Mouse (Mus musculus) kidney, adult 2 months (tissue): ENCODE measurements at regions not wholly inside any gene's neighbourhood (a gene's known extent, or its start where the extent isn't known, plus 50 kb on each side); places are given as distances from the start of the nearest gene placed in this dataset.

Experiments used
- DNase-seq: peaks from one replicate; pipeline ENCODE4 v3.0.0; 2021
- H3K27ac ChIP-seq: fragments of 200-500 bp; 2 replicates; pipeline ENCODE4 v1.5.1; 2012; ENCODE audit warnings: low read depth, low read length, control low read depth, inconsistent platforms; ENCODE audit not compliant: insufficient read depth
- H3K27me3 ChIP-seq: fragments of 200-500 bp; replicated peaks from 2 replicates; pipeline ENCODE4 v1.6.1; 2012; ENCODE audit warnings: mild to moderate bottlenecking, moderate library complexity, low read length, inconsistent platforms; ENCODE audit not compliant: control insufficient read depth, insufficient read depth
- H3K36me3 ChIP-seq: fragments of 200-500 bp; 2 replicates; pipeline ENCODE4 v1.6.1; 2012; ENCODE audit warnings: mild to moderate bottlenecking, moderate library complexity, low read length, inconsistent platforms; ENCODE audit not compliant: control insufficient read depth, insufficient read depth
- H3K4me1 ChIP-seq: fragments of 200-500 bp; 2 replicates; pipeline ENCODE4 v1.6.1; 2011; ENCODE audit warnings: low read length; ENCODE audit not compliant: control insufficient read depth, insufficient read depth
- H3K4me3 ChIP-seq: fragments of 200-500 bp; 2 replicates; pipeline ENCODE4 v1.5.1; 2011; ENCODE audit warnings: mild to moderate bottlenecking, low read depth, low read length, control low read depth; ENCODE audit not compliant: insufficient read depth
- CTCF ChIP-seq: fragments of 200-500 bp; conservative IDR thresholded peaks from 2 replicates; pipeline ENCODE4 v1.5.1; 2011; ENCODE audit warnings: low read depth, mild to moderate bottlenecking, control low read depth, low read length, moderate library complexity, mixed read lengths; ENCODE audit not compliant: insufficient read depth, insufficient read length
- POLR2A ChIP-seq: fragments of 200-500 bp; IDR thresholded peaks from one replicate; pipeline ENCODE4 v1.6.1; 2011; ENCODE audit warnings: low read depth, low read length, control low read depth
- WGBS: fragments of 180-500 bp; shearing (Covaris S2); methylation state at CpG from one replicate; pipeline ENCODE4 v1.1.7; 2018; 5-methylcytosine and 5-hydroxymethylcytosine counted together

DNA sequence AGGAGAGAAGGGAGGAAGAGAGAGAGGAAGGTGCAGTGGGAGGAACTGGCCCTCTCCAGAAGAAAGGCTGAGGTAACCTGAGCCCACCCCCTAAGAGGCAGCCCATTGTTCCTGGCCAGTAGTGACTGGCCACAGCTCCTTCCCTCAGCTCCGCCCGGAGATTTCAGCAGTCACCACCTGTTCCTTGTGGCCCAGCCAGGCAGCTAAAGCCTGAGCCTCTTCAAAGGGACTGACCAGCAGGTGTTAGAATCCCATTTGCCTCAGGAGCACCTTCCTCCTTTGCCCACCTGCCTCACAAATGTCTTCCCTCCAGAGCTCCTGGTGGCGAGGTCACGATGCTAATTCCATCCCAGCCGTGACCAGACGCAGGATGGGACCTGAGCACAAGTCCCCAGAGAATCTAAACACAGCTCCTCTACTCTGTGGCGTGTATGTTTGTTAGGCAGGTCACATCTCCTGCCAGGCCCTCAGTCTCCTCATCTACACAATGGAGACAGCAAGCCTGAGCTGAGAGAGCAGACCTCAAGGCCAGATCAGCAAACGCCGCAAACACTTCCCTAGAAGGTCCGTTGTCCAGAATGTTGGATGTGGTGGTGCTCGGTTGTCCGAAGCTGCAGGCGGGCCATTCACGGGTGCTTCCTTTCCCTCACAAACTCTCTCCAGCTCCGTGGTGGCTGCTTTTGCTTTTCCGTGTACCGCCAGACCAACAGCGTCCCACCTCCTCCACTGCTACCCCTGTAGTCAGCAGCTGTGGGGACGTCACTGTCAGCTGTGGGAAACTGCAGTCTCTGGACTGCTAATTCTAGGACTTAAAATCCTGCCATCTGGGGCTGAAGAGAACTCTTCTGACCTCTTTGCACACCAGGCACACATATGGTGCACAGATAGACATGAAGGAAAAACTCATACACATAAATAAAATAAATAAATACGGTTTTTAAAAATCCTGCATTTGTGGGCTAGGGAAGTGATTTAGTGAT is 145.8 kb upstream of the Rad23b start:
- no peaks in the 10 kb centered on the region; the same call in 1 of the 2 replicates for H3K27me3 ChIP-seq
- H3K4me1 ChIP-seq: no peaks in the 10 kb centered on the region
- no peak overlapping the region for H3K4me3 ChIP-seq
- no peak for DNase-seq
- H3K27ac ChIP-seq: no peak overlapping the region
- no peaks in the 10 kb centered on the region for H3K36me3 ChIP-seq
- WGBS: 71% methylated on average over 20 of the region's 20 CpGs
- no peak for TF ChIP-seq POLR2A
- TF ChIP-seq CTCF: no peak

DNA sequence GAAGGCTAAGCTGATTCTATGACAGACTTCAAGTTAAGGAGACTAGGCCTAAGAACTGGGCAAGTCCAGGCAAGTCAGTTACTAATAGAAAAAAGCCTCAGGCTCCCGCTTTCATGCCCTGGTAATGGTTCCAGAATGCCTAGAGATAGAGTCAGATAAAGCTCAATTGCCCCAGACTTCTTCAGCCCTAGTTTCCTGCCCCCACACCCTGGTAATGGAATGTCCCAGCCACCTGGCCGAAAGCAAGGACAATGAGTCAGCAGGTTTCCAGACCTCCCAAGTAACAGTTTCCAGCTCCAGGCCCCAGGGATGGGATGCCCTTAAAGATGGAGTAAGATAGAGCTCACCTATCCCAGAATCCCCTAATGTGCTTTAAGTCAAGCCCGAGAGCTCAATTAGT is 143.6 kb upstream of the Rad23b start:
- H3K36me3 ChIP-seq: no peaks in the 10 kb centered on the region
- no peak for TF ChIP-seq CTCF
- no peak for TF ChIP-seq POLR2A
- DNase-seq: no peak
- WGBS: 95% methylated on average over 3 of the region's 3 CpGs
- no peaks in the 10 kb centered on the region; the same call in 1 of the 2 replicates for H3K27me3 ChIP-seq
- no peaks in the 10 kb centered on the region for H3K4me1 ChIP-seq
- H3K4me3 ChIP-seq: no peak overlapping the region
- H3K27ac ChIP-seq: no peak overlapping the region

DNA sequence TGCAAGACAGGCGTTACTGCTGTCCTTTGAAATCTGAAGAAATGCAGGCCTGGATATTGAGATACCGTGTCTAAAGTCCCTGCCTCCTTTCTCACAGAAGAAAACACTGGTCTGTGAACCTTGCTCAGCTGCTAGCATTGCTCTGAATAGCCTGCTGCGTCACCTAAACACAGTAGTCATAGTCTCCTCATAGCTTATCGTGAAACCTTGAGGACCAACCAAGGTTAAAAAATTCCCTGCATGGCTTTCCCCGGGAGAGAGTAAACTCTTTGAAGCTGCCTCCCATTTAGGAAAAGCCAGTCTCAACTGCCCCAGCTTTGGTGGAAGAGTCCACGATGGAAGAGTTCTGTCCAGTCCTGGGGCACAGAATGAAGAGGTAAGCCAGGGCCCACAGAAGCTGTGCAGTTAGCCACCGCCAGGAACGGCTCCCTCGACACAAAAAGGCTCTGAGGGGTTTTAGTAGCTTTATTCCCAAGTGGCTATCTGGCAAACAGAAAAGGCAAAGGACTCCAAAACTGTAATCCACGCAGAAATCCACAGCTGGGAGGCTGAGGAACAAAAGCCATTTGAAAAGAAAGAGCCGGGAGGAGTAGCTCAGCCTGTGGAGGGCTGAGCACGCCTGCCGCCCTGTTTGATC is 142.0 kb upstream of the Rad23b start:
- DNase-seq: no peak
- H3K4me3 ChIP-seq: no peak overlapping the region

DNA sequence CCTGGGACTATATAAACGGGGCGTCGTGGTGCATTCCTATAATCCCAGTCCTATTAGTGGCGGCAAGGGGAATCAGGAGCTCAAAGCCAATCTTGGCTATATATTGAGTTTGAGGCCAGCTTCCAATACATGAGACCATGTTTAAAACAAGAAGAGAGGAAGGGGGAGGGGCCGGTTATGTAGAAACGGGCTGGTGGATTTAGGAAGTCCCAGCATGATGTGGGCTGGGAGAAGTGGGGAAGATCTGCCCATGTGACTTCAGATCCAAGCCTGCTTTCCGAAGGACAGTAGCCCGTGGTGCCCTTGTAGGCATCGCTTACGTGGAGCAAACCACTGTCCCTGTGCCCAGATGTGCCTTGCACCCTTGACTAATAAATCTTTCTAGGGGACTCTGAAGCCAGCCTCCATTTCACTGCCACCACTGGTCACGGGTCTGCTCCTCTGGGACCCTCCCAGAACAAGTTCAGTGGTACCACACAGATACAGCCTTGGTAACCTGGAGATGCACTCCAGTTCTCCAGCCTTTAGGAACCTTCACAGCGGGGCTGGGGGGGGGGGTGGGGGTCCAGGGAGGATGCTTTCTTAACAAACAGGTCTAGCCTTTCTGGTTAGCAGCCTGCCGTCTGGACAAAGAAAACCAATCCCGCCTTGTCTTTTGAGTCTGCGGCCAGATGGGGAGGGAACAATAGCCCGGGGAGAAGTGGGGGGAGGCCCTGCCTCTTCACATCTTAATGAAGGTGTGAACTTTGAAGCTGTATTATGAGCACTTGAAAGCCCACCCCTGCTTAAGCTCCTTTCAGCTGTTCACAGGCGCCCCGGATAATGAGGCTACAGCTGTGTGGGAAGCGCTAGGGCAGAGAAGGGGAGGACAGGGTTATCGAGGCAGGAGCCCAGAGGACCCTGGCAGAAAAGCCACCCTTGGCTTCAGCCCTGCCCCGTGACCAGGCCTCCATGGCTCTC is 141.2 kb upstream of the Rad23b start:
- no peaks in the 10 kb centered on the region for H3K4me1 ChIP-seq
- H3K4me3 ChIP-seq: no peak overlapping the region
- 20% methylated on average over 21 of the region's 21 CpGs for WGBS
- TF ChIP-seq POLR2A (no peak), CTCF (no peak)
- H3K36me3 ChIP-seq: no peaks in the 10 kb centered on the region
- H3K27ac ChIP-seq: no peak overlapping the region
- no peak for DNase-seq
- H3K27me3 ChIP-seq: no peaks in the 10 kb centered on the region

More for the DNA sequence above, 142.0 kb upstream of the Rad23b start:
- no peak for TF ChIP-seq CTCF
- no peak for TF ChIP-seq POLR2A
- 54% methylated on average over 13 of the region's 13 CpGs for WGBS
- Histone ChIP-seq H3K36me3 (no peaks in the 10 kb centered on the region), H3K27me3 (no peaks in the 10 kb centered on the region), H3K27ac (no peak overlapping the region), H3K4me1 (no peaks in the 10 kb centered on the region)

DNA sequence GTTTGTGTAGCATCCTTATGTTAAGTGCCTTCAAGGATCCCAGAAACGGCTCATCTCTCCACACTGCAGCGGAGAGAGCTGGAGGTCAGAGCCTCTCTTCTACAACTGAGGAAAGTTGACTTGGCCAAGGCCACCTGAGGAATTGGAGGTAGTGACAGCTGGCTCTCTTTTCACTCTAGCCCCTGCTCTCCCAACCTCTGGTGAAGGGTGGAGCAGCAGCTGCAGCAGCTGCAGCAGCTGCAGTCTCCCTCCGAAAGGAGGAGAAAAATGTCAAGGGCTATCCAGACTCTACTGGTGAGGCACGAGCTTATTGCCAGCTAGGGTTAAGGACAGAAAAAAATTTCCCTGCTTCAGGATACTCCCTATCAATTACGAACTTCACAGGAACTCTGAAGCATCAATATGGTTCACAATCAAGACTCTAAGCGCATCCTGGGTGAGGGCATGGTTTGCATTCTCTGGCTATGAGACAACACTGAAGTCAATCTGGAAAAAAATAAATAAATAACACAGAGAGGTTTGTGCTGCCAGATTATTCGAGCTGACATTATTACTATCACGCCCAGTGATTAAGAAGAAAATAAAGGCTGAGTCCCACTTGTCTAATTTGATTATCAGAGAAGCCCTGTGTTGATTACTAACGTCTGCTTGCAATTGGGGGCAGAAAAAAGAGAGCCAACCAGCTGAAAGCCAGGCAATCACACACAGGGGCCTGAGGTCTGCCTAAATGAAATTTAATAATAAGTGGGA is 134.2 kb upstream of the Rad23b start:
- H3K36me3 ChIP-seq: no peaks in the 10 kb centered on the region
- H3K27ac ChIP-seq: no peak overlapping the region
- no peak for TF ChIP-seq CTCF
- no peak for TF ChIP-seq POLR2A
- H3K4me1 ChIP-seq: no peaks in the 10 kb centered on the region
- no peak overlapping the region for H3K4me3 ChIP-seq
- 61% methylated on average over 9 of the region's 9 CpGs for WGBS
- H3K27me3 ChIP-seq: no peaks in the 10 kb centered on the region
- no peak for DNase-seq

DNA sequence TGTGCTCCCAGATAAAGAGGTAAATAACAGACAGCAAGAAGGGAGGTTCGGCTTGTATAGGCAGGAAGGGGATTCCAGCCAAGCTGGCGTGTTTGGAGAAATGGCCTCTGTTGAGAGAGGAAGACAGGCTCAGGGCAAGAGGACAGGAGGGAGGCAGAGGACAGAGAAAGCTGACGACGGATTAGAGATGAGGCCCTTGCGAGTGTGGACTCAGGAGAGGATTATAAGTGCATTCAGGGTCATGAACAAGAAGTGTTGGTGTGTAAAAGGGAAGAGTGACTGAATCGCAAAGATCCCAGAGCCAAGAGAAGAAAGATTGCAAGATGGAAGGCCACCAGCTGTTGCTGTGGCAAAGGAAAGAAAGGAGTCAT is 133.7 kb upstream of the Rad23b start:
- Histone ChIP-seq H3K27ac (no peak overlapping the region), H3K4me3 (no peak overlapping the region), H3K4me1 (no peaks in the 10 kb centered on the region), H3K36me3 (no peaks in the 10 kb centered on the region), H3K27me3 (no peaks in the 10 kb centered on the region)
- TF ChIP-seq CTCF (no peak), POLR2A (no peak)
- DNase-seq: no peak
- 62% methylated on average over 6 of the region's 6 CpGs for WGBS
